Mouse (Mus musculus) testis, adult 2 months (tissue): Measurements from ENCODE around the gene Foxa3.

ENCODE experiments used
- CTCF ChIP-seq: fragments of 200-500 bp; IDR thresholded peaks from 2 replicates; pipeline ENCODE4 v1.5.1; 2012; ENCODE audit warnings: low read depth, mild to moderate bottlenecking, inconsistent platforms, low read length, moderate library complexity; ENCODE audit not compliant: control insufficient read depth, insufficient read depth, insufficient replicate concordance
- POLR2A ChIP-seq: fragments of 200-500 bp; IDR thresholded peaks from 2 replicates; pipeline ENCODE4 v1.6.1; 2012; ENCODE audit warnings: low read depth, mild to moderate bottlenecking, inconsistent platforms, low read length, moderate library complexity; ENCODE audit not compliant: control insufficient read depth

- TF ChIP-seq CTCF (no peak), POLR2A (no peak)
Measured at GRCm38 (mm10) chr7:19002848-19003498, 20.4 kb downstream of the Foxa3 start.
